ENCODE assay signal across 8 mouse cellular contexts in the genomic region with DNA sequence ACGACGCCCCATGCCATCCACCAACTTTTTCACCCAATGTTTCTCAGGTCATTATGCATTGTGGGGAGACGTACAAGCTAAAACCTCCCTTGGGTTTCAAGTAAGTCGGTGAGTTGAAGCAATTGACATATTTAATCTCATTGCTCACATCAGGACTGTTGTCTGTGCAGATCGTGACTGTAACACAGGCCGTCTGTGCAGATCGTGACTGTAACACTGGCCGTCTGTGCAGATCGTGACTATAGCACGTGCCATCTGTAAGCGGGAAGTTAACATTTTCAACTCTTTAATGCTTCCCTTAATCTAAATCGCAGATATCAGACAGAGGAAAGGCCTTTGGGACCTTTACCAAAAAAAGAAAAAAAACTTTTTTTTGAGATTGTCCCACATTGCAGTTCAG. TPM values are rescaled to one million over a fixed set of nuclear protein-coding genes. Genes with fewer than 3 reads are reported as not detected.
A peak's percentile ranks its signal among the peaks of the same experiment; 100 is the strongest.
DNase-seq lines count a peak whose midpoint lies in the region; ATAC-seq lines count a peak whose summit lies in the region.

No protein-coding gene starts in this region.

- no peak for ATAC-seq in heart, embryonic 16.5 days (replicated peaks; ENCODE audit: extremely low read depth, insufficient read depth, low FRiP score)
- no peak for ATAC-seq in midbrain, embryonic 12.5 days (ENCODE audit: low FRiP score, low read depth)

- H3K4me2 ChIP-seq in heart, embryonic 16.5 days (ENCODE audit: low read depth, low read length): peak overlapping the region; percentile 87
- H3K4me2 ChIP-seq in midbrain, embryonic 12.5 days (replicated peaks): peak overlapping the region; percentile 71

- H3K4me1 ChIP-seq in heart, embryonic 16.5 days (ENCODE audit: control insufficient read depth, insufficient read depth, low read length): peaks cover 24% of the 10 kb centered on the region
- peaks cover 38% of the 10 kb centered on the region for H3K4me1 ChIP-seq in hindbrain, embryonic 10.5 days (replicated peaks)
- H3K4me1 ChIP-seq in midbrain, embryonic 12.5 days: peaks cover 28% of the 10 kb centered on the region

- H3K4me3 ChIP-seq in heart, embryonic 16.5 days (ENCODE audit: low read length): peak overlapping the region; percentile 83
- H3K4me3 ChIP-seq in hindbrain, embryonic 10.5 days: peak overlapping the region; percentile 75
- peak overlapping the region; percentile 70 for H3K4me3 ChIP-seq in midbrain, embryonic 12.5 days

- peak overlapping the region; percentile 92 for H3K27ac ChIP-seq in heart, embryonic 16.5 days (ENCODE audit: low read length)
- H3K27ac ChIP-seq in hindbrain, embryonic 10.5 days: peak overlapping the region; percentile 94
- H3K27ac ChIP-seq in midbrain, embryonic 12.5 days (replicated peaks): peak overlapping the region; percentile 80

- intact Hi-C loops in heart, postnatal 10 days (cut with DNase I): no loop called here

- no peaks in the 10 kb centered on the region for H3K9me3 ChIP-seq in heart, embryonic 16.5 days (replicated peaks; ENCODE audit: control insufficient read depth, low read length)
- H3K9me3 ChIP-seq in hindbrain, embryonic 10.5 days: no peaks in the 10 kb centered on the region
- H3K9me3 ChIP-seq in midbrain, embryonic 12.5 days: no peaks in the 10 kb centered on the region

- peak overlapping the region; percentile 90 for H3K9ac ChIP-seq in heart, embryonic 16.5 days (ENCODE audit: low read length)
- peak overlapping the region; percentile 77 for H3K9ac ChIP-seq in midbrain, embryonic 12.5 days (replicated peaks)

- 14% methylated on average over 12 of the region's 12 CpGs for WGBS in heart, embryonic 16.5 days
- WGBS in hindbrain, embryonic 10.5 days: 25% methylated on average over 12 of the region's 12 CpGs
- 18% methylated on average over 12 of the region's 12 CpGs for WGBS in midbrain, embryonic 12.5 days

- no peak for DNase-seq in heart, postnatal 10 days
- peak; percentile 54 for DNase-seq in MEL-GATA-1-ER (ENCODE audit: extremely low read depth, low read depth)
- no peak for DNase-seq in hindbrain, embryonic 10.5 days (ENCODE audit: low spot score)
- DNase-seq in ovary, postnatal 14 days (ENCODE audit: low spot score): no peak
- DNase-seq in yolk sac, embryonic 10.5 days (ENCODE audit: low spot score): no peak
- no peak for DNase-seq in urinary bladder, postnatal 25 days (ENCODE audit: low spot score)

- no peaks in the 10 kb centered on the region for H3K36me3 ChIP-seq in heart, embryonic 16.5 days (ENCODE audit: control insufficient read depth, insufficient read depth)
- no peaks in the 10 kb centered on the region for H3K36me3 ChIP-seq in hindbrain, embryonic 10.5 days
- no peaks in the 10 kb centered on the region for H3K36me3 ChIP-seq in midbrain, embryonic 12.5 days

- no peaks in the 10 kb centered on the region for H3K27me3 ChIP-seq in heart, embryonic 16.5 days (ENCODE audit: control insufficient read depth, insufficient read depth, low read length)
- H3K27me3 ChIP-seq in hindbrain, embryonic 10.5 days (ENCODE audit: insufficient read depth, poor library complexity, severe bottlenecking): no peaks in the 10 kb centered on the region
- H3K27me3 ChIP-seq in midbrain, embryonic 12.5 days: no peaks in the 10 kb centered on the region

RNA-seq across cellular contexts. Expression of a gene that starts 0.5 kb away (rescaled TPM):
- 331 and 367 TPM in 2 replicates for polyA plus RNA-seq in heart, embryonic 16.5 days (2015; fragmentation: Nextera tagmentation; extraction: Ambion mirVana)
- 100 to 1,000 TPM; 203 to 204 TPM for total RNA-seq in heart, postnatal 10 days (2021)
- 449 and 453 TPM in 2 replicates for polyA plus RNA-seq in hindbrain, embryonic 10.5 days (2016; fragmentation: Nextera tagmentation; extraction: Ambion mirVana)
- 355 and 357 TPM in 2 replicates for polyA plus RNA-seq in midbrain, embryonic 12.5 days (2016; fragmentation: Nextera tagmentation; extraction: Ambion mirVana)

RNA-seq across cellular contexts. Expression of a gene that starts 0.6 kb away (rescaled TPM):
- polyA plus RNA-seq in heart, embryonic 16.5 days (2015; fragmentation: Nextera tagmentation; extraction: Ambion mirVana): 2.7 and 2.9 TPM in 2 replicates
- total RNA-seq in heart, postnatal 10 days (2021): under 1 TPM in 1 of 2 experiments, not detected in 1; 0.12 TPM
- polyA plus RNA-seq in hindbrain, embryonic 10.5 days (2016; fragmentation: Nextera tagmentation; extraction: Ambion mirVana): 0.17 and 0.57 TPM in 2 replicates
- polyA plus RNA-seq in midbrain, embryonic 12.5 days (2016; fragmentation: Nextera tagmentation; extraction: Ambion mirVana): 0.66 TPM in 1 of 2 replicates, not detected in the other
